Mouse (Mus musculus): ENCODE results near the gene Drg2. TPM values are rescaled to one million over a fixed set of nuclear protein-coding genes. Genes with fewer than 3 reads are reported as not detected.

The Drg2 gene
- polyA plus RNA-seq, 1 experiment = 40.3 TPM

DNA sequence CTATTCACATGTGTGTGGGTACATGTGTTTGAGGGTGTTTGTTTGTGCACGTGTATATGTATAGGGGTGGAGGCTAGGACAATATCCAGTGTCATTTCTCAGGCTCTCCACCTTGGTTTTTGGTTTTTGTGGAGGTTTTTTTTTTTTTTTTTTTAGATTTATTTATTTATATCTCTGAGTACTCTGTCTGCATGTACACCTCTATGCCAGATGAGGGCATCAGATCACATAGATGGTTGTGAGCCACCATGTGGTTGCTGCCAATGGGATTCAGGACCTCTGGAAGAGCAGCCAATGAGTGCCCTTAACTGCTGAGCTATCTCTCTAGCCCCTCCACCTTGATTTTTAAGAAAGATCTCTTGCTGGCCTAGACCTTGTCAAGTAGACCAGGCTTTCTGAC, 3.6 kb downstream of the Drg2 start:
- TF ChIP-seq CTCF (IDR thresholded peaks at IDR 0.05; ENCODE audit: insufficient read depth, low read length) = no peak
- TF ChIP-seq POLR2A (IDR thresholded peaks at IDR 0.05; ENCODE audit: borderline replicate concordance, extremely low read depth, low read depth, low read length) = no peak
- no peak for DNase-seq

GRCm38 (mm10) chr11:60465943-60466380, 11.6 kb downstream of the Drg2 start:
- 83% methylated on average over 2 of the region's 2 CpGs for WGBS
- Histone ChIP-seq H3K4me3 (replicated peaks; ENCODE audit: extremely low read depth, low read depth, low read length) (no peak overlapping the region), H3K4me1 (ENCODE audit: control insufficient read depth, insufficient read depth, low read length) (no peaks in the 10 kb centered on the region)
- DNase-seq = peak; percentile 49
- TF ChIP-seq POLR2A (IDR thresholded peaks at IDR 0.05; ENCODE audit: borderline replicate concordance, extremely low read depth, low read depth, low read length) = no peak
- TF ChIP-seq CTCF (IDR thresholded peaks at IDR 0.05; ENCODE audit: insufficient read depth, low read length) = peak; percentile 62

More for the DNA sequence above, 3.6 kb downstream of the Drg2 start:
- H3K4me1 ChIP-seq (ENCODE audit: control insufficient read depth, insufficient read depth, low read length) = peaks cover 9% of the 10 kb centered on the region
- no peak overlapping the region for H3K4me3 ChIP-seq (replicated peaks; ENCODE audit: extremely low read depth, low read depth, low read length)
- WGBS = 94% methylated on average over 1 of the region's 1 CpGs

DNA sequence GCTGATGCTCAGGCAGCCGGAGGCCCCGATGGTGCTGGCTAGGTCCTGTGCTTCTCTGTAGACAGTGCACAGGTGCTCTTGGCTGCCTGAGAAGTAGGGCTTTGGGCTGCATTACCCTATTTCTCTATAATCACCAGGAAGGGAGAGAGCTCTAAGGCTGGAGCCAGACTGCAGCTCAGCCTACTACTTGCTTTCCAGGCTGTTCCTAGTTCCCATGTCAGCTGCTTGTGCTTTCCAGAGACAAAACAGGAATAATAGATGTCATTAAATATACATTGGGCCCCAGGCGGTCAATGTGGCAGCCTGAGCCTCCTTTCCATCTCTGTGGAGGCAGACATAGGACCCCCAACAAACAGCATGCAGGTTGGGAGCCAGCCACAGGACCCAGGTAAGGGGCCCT, 14.6 kb downstream of the Drg2 start, which contains the start of gene Myo15:
Gene Myo15, plus strand, starts transcription at position 301 of the 400 bp plus-strand sequence.
- 92% methylated on average over 3 of the region's 3 CpGs for WGBS
- no peak within 1 kb of the TSS for H3K4me3 ChIP-seq (replicated peaks; ENCODE audit: extremely low read depth, low read depth, low read length)

DNA sequence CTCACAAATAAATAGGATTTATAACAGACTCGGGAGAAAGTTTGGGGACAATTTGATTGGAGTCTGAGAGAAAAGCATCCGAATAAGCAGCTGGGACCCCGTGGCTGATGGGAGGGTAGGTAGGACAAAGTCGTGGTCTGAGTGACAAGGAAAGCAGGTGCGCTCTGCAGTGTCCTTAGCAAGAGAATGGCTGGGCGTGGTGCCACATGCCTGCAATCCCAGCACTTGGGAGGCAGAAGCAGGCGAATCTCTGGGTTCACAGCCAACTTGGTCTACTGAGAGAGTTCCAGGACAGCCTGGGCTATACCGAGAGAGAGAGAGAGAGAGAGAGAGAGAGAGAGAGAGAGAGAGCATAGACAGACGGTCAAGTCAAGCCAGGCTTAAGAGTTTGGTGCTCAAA, 16.4 kb downstream of the Drg2 start:
- no peak for DNase-seq
- H3K4me3 ChIP-seq (replicated peaks; ENCODE audit: extremely low read depth, low read depth, low read length) = no peak overlapping the region
- TF ChIP-seq POLR2A (IDR thresholded peaks at IDR 0.05; ENCODE audit: borderline replicate concordance, extremely low read depth, low read depth, low read length) (no peak), CTCF (IDR thresholded peaks at IDR 0.05; ENCODE audit: insufficient read depth, low read length) (no peak)
- H3K4me1 ChIP-seq (ENCODE audit: control insufficient read depth, insufficient read depth, low read length) = no peaks in the 10 kb centered on the region
- WGBS = 74% methylated on average over 9 of the region's 9 CpGs

More for the DNA sequence above, 14.6 kb downstream of the Drg2 start, which contains the start of gene Myo15:
- H3K4me1 ChIP-seq (ENCODE audit: control insufficient read depth, insufficient read depth, low read length) = no peaks in the 10 kb centered on the region
- DNase-seq = no peak
- TF ChIP-seq POLR2A (IDR thresholded peaks at IDR 0.05; ENCODE audit: borderline replicate concordance, extremely low read depth, low read depth, low read length) (no peak), CTCF (IDR thresholded peaks at IDR 0.05; ENCODE audit: insufficient read depth, low read length) (no peak)

- DNase-seq = no peak
- TF ChIP-seq POLR2A (IDR thresholded peaks at IDR 0.05; ENCODE audit: borderline replicate concordance, extremely low read depth, low read depth, low read length) = no peak
- no peak for TF ChIP-seq CTCF (IDR thresholded peaks at IDR 0.05; ENCODE audit: insufficient read depth, low read length)
- H3K4me3 ChIP-seq (replicated peaks; ENCODE audit: extremely low read depth, low read depth, low read length) = no peak overlapping the region
- 0 out of 2 replicates have a peak, but pooled peaks cover 2% of the 10 kb centered on the region for H3K4me1 ChIP-seq (ENCODE audit: control insufficient read depth, insufficient read depth, low read length)
- WGBS = 87% methylated on average over 5 of the region's 5 CpGs
Measured at GRCm38 (mm10) chr11:60474534-60474933, 20.1 kb downstream of the Drg2 start.

DNA sequence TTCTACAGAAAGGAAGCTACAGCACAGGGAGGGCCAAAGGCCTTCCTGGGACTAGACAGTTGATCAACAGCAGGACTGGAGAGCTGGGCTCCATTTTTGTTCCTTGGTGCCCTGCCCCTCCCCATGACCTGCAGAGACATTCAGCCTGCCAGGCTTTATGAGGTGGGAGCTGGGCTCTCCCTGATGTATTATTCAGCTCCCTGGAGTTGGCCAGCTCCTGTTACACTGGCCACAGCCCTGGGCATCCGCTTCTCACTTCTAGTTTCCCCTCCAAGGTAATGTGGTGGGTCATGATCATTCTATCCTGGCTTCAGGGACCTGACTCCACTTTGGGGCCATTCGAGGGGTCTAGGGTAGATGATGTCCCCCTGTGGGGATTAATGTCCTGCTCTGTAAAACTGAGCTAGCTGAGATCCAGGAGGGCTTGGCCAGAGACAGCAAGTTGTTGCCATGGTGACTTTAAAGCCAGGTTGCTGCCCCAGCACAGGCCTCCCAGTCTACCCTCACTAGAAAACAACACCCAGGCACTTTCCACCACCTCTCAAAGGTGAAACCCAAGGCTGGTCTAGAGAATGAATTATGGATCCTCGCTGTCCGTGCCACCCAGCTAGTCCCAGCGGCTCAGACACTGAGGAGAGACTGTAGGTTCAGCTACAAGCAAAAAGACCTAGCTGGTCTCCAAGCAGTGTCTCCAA, 21.4 kb downstream of the Drg2 start:
- 90% methylated on average over 5 of the region's 5 CpGs for WGBS

GRCm38 (mm10) chr11:60478121-60478520, 23.7 kb downstream of the Drg2 start:
- WGBS = 32% methylated on average over 17 of the region's 17 CpGs
- no peak for TF ChIP-seq CTCF (IDR thresholded peaks at IDR 0.05; ENCODE audit: insufficient read depth, low read length)
- peak; percentile 49; the same call in 1 of the 2 replicates for TF ChIP-seq POLR2A (IDR thresholded peaks at IDR 0.05; ENCODE audit: borderline replicate concordance, extremely low read depth, low read depth, low read length)
- Histone ChIP-seq H3K4me3 (replicated peaks; ENCODE audit: extremely low read depth, low read depth, low read length) (peak overlapping the region; percentile 8), H3K4me1 (ENCODE audit: control insufficient read depth, insufficient read depth, low read length) (0 out of 2 replicates have a peak, but pooled peaks cover 2% of the 10 kb centered on the region)
- peak; percentile 64 for DNase-seq

More for the DNA sequence above, 21.4 kb downstream of the Drg2 start:
- TF ChIP-seq POLR2A (IDR thresholded peaks at IDR 0.05; ENCODE audit: borderline replicate concordance, extremely low read depth, low read depth, low read length) (no peak), CTCF (IDR thresholded peaks at IDR 0.05; ENCODE audit: insufficient read depth, low read length) (no peak)
- DNase-seq = no peak
- no peak overlapping the region for H3K4me3 ChIP-seq (replicated peaks; ENCODE audit: extremely low read depth, low read depth, low read length)
- 0 out of 2 replicates have a peak, but pooled peaks cover 2% of the 10 kb centered on the region for H3K4me1 ChIP-seq (ENCODE audit: control insufficient read depth, insufficient read depth, low read length)

DNA sequence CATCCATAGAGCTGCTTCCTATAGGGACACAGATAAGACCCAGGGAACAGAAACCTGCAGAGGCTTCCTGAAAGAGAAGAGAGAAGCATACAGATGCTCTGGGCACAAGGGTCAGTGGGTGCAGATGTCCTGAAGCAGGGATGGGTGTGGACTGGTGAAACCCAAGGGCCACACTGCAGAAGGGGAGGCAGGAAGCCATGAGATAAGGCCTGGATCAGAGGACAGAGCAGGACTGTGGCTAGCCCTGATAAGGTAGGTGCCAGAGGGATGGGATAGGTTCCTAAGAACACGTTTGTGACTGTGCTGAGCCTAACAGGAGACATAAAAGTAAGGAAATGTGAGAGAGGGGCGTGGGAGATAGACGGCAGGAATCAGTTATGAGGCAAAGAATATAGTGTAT, 31.9 kb downstream of the Drg2 start:
- H3K4me1 ChIP-seq (ENCODE audit: control insufficient read depth, insufficient read depth, low read length) = no peaks in the 10 kb centered on the region
- no peak overlapping the region for H3K4me3 ChIP-seq (replicated peaks; ENCODE audit: extremely low read depth, low read depth, low read length)
- DNase-seq = no peak
- WGBS = 58% methylated on average over 3 of the region's 3 CpGs
- TF ChIP-seq CTCF (IDR thresholded peaks at IDR 0.05; ENCODE audit: insufficient read depth, low read length) (no peak), POLR2A (IDR thresholded peaks at IDR 0.05; ENCODE audit: borderline replicate concordance, extremely low read depth, low read depth, low read length) (no peak)

- 86% methylated on average over 5 of the region's 5 CpGs for WGBS
Measured at GRCm38 (mm10) chr11:60492726-60493125, 38.3 kb downstream of the Drg2 start.

GRCm38 (mm10) chr11:60495692-60496091, 41.3 kb downstream of the Drg2 start:
- Histone ChIP-seq H3K4me3 (replicated peaks; ENCODE audit: extremely low read depth, low read depth, low read length) (no peak overlapping the region), H3K4me1 (ENCODE audit: control insufficient read depth, insufficient read depth, low read length) (no peaks in the 10 kb centered on the region)
- TF ChIP-seq POLR2A (IDR thresholded peaks at IDR 0.05; ENCODE audit: borderline replicate concordance, extremely low read depth, low read depth, low read length) = no peak
- TF ChIP-seq CTCF (IDR thresholded peaks at IDR 0.05; ENCODE audit: insufficient read depth, low read length) = no peak
- 45% methylated on average over 2 of the region's 2 CpGs for WGBS
- DNase-seq = no peak

More at GRCm38 (mm10) chr11:60492726-60493125, 38.3 kb downstream of the Drg2 start:
- Histone ChIP-seq H3K4me3 (replicated peaks; ENCODE audit: extremely low read depth, low read depth, low read length) (no peak overlapping the region), H3K4me1 (ENCODE audit: control insufficient read depth, insufficient read depth, low read length) (no peaks in the 10 kb centered on the region)
- TF ChIP-seq POLR2A (IDR thresholded peaks at IDR 0.05; ENCODE audit: borderline replicate concordance, extremely low read depth, low read depth, low read length) = no peak
- no peak for TF ChIP-seq CTCF (IDR thresholded peaks at IDR 0.05; ENCODE audit: insufficient read depth, low read length)
- no peak for DNase-seq

Measured in lung, adult 2 months (tissue).